Mouse (Mus musculus) liver, adult 2 months (tissue): ENCODE data around the gene Calcoco2. TPM values are rescaled to one million over a fixed set of nuclear protein-coding genes. Genes with fewer than 3 reads are reported as not detected.
"Not testable (repeated sequence)": the region's sequence is repeated elsewhere in the genome, so short reads cannot be mapped to it uniquely, and the experiment has no call there.

ENCODE experiments used
- DNase-seq: peaks from one replicate; pipeline ENCODE4 v3.0.0-alpha.2; 2011; ENCODE audit warnings: low read depth, low spot score; ENCODE audit errors: extremely low read depth
- H3K27ac ChIP-seq: fragments of 200-500 bp; replicated peaks from 2 replicates; pipeline ENCODE4 v1.5.1; 2012; ENCODE audit warnings: low read depth, mild to moderate bottlenecking, control low read depth, inconsistent platforms, low read length; ENCODE audit not compliant: insufficient read depth
- H3K27me3 ChIP-seq: fragments of 200-500 bp; 2 replicates; pipeline ENCODE4 v1.6.1; 2012; ENCODE audit warnings: mild to moderate bottlenecking, moderate library complexity, low read length, inconsistent platforms; ENCODE audit not compliant: control insufficient read depth, insufficient read depth
- H3K36me3 ChIP-seq: fragments of 200-500 bp; 2 replicates; pipeline ENCODE4 v1.6.1; 2012; ENCODE audit warnings: low read length, inconsistent platforms; ENCODE audit not compliant: control insufficient read depth, insufficient read depth
- H3K4me1 ChIP-seq: fragments of 200-500 bp; 2 replicates; pipeline ENCODE4 v1.6.1; 2011; ENCODE audit warnings: low read length; ENCODE audit not compliant: control insufficient read depth, insufficient read depth
- H3K4me3 ChIP-seq: fragments of 200-500 bp; 2 replicates; pipeline ENCODE4 v1.5.1; 2011; ENCODE audit warnings: low read depth, mild to moderate bottlenecking, control low read depth, low read length, moderate library complexity; ENCODE audit not compliant: insufficient read depth
- H3K79me2 ChIP-seq: fragments of 200-500 bp; 2 replicates; pipeline ENCODE4 v1.6.1; 2012; ENCODE audit warnings: inconsistent platforms, mild to moderate bottlenecking, low read length, moderate library complexity; ENCODE audit not compliant: control insufficient read depth, insufficient read depth
- H3K9ac ChIP-seq: fragments of 200-500 bp; 2 replicates; pipeline ENCODE4 v1.6.1; 2012; ENCODE audit warnings: low read depth, mild to moderate bottlenecking, control low read depth, inconsistent platforms, low read length
- CTCF ChIP-seq: fragments of 200-500 bp; IDR thresholded peaks from 2 replicates; pipeline ENCODE4 v1.5.1; 2011; ENCODE audit warnings: low read depth, low read length, control low read depth
- POLR2A ChIP-seq: fragments of 200-500 bp; IDR thresholded peaks from 2 replicates; pipeline ENCODE4 v1.6.1; 2011; ENCODE audit warnings: low read length, control low read depth; ENCODE audit not compliant: insufficient read depth; ENCODE audit errors: extremely low read depth
- WGBS: fragments of 180-500 bp; shearing (Covaris S2); methylation state at CpG from one replicate; pipeline ENCODE4 v1.1.7; 2018; 5-methylcytosine and 5-hydroxymethylcytosine counted together
- polyA plus RNA-seq: library from polyadenylated mRNA; depleted of rRNA; stranded (reverse); fragments of >200 nt; gene quantifications from 2 replicates; pipeline ENCODE4 v1.2.3, GENCODE M21; 2012
- total RNA-seq: library from RNA; depleted of rRNA; stranded (reverse); fragments of >200 nt; gene quantifications from 2 replicates; pipeline ENCODE4 v1.2.3, GENCODE M21; 2014

Calcoco2 gene
- total and polyA plus RNA-seq, 2 experiments: not detected

DNA sequence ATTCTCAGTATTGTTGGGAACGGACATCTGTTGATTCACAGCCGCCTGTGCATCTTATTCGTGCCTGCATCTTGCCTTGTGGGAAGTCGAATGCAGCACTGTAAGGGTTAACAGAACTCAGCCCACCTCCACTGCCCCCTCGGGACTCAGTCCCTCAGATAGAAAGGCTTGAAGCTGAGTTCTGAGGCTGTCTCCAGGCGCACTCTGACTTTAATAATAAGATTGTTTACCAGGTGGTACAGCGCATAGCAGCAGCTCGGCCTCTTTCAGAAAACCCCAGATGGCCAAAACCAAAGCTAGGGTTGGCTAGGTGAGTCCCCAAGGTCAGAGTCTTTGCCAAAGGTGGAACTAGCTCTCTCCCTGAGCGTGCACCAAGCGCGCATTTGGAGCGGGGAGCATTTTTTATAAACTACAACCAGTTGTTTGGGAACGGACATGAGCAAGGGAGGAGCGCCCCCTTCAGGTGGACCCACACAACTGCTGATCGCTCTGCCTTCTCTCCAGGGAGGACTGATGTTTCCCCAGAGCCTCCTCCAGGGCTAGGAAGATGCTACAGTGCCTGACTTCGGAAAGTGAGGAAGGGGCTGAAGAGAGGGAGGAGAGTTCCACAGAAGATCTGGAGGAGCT, 21.6 kb upstream of the Calcoco2 start, which contains the start of gene Ttll6:
TSS of gene Ttll6 (plus strand) at position 548 of the 627 bp plus-strand sequence.
- 27% methylated on average over 16 of the region's 16 CpGs for WGBS
- no peaks in the 10 kb centered on the region for H3K4me1 ChIP-seq
- H3K9ac ChIP-seq: no peak within 1 kb of the TSS
- peak; percentile 15 for DNase-seq
- no peaks in the 10 kb centered on the region for H3K36me3 ChIP-seq
- H3K27me3 ChIP-seq: peaks cover 4% of the 10 kb centered on the region; the same call in 1 of the 2 replicates
- no peak within 1 kb of the TSS for H3K27ac ChIP-seq
- H3K79me2 ChIP-seq: no peaks in the 10 kb centered on the region
- H3K4me3 ChIP-seq: no peak within 1 kb of the TSS
- TF ChIP-seq CTCF: peak; percentile 83
- no peak for TF ChIP-seq POLR2A

DNA sequence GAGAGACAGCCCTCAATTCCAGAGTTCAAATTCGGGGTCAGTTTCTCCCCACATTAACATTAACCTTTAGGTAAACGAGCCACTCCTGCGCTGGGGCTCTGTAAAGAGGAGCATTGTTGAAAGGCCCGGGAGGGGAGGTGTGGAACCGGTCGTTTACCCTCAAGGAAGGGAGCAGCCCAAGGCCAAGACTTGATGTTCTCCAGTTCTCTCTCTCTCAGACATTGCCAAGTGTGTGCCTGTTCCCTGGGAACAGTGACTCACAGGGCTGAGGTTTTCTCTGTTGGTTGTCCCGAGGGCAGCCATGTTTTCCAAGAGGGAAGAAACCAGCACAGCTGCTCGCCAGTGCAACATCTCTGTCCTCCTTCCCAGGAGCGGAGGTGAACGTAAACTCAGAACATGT, 18.8 kb upstream of the Calcoco2 start:
- peaks cover 4% of the 10 kb centered on the region; the same call in 1 of the 2 replicates for H3K27me3 ChIP-seq
- no peak overlapping the region for H3K4me3 ChIP-seq

DNA sequence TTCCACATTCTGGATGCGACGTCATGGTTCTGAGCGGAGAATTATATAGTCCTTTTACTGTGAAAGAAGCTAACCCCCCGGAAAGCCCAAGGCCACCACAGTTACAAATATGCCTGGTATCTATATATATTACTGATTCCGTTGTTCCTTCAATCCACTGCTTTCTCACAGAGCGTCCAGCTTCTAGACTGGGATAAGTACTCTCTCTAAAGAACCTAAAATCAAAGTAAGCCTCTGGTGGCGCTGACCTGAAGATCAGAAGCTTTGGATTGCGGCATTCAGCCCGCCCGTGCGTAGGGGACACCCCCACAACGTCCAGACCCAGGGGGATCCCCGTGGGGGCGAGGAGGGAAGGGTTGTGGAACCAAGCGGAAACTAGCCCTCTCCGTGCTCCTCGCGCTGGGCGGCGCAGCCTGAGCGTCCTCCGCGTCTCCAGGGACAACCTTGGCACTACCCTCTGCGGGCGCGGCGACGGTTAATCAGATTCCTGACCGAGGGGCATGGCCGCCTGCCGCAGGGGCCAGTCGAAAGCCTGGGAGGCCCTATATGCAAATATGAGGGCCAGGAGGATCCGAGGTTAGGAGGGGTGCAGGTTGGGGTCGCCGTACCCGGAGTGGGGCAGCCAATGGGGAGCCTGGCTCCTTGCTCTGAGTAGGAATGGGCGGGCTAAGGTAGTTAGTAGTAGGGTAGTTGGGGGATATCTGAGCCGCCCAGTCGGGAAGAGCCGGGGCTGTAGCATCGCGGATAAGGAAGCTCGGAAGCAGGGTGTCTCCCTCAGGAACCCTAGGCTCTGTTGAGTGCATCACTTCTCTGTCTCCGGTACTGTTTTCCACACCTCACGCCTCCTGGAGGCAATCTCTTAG, 12.5 kb upstream of the Calcoco2 start:
- Histone ChIP-seq H3K36me3 (no peaks in the 10 kb centered on the region), H3K27me3 (peaks cover 4% of the 10 kb centered on the region), H3K4me1 (no peaks in the 10 kb centered on the region), H3K9ac (no peak overlapping the region), H3K79me2 (no peaks in the 10 kb centered on the region), H3K27ac (no peak overlapping the region), H3K4me3 (no peak overlapping the region)
- DNase-seq: no peak
- 6% methylated on average over 45 of the region's 45 CpGs for WGBS
- no peak for TF ChIP-seq CTCF
- no peak for TF ChIP-seq POLR2A

More for the DNA sequence above, 18.8 kb upstream of the Calcoco2 start:
- no peak for DNase-seq
- 50% methylated on average over 10 of the region's 10 CpGs for WGBS
- no peaks in the 10 kb centered on the region for H3K79me2 ChIP-seq
- H3K27ac ChIP-seq: no peak overlapping the region
- H3K4me1 ChIP-seq: no peaks in the 10 kb centered on the region
- TF ChIP-seq POLR2A (no peak), CTCF (no peak)
- no peak overlapping the region for H3K9ac ChIP-seq
- H3K36me3 ChIP-seq: no peaks in the 10 kb centered on the region

DNA sequence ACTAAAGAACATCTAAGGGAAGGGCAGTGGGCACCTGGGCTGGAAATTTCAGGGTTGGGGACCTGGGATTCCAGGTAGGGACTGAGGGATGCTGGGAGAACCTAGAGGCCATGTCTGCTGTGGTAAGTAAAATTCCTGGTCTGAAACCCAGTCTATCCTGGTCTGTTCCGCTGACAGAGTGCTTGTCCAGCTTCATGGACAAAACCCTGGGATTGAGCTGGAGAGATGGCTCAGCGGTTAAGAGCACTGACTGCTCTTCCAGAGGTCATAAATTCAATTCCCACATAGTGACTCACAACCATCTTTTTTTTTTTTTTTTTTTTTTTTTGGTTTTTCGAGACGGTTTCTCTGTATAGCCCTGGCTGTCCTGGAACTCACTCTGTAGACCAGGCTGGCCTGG, 11.0 kb upstream of the Calcoco2 start:
- not testable (repeated sequence) for H3K4me3 ChIP-seq, H3K36me3 ChIP-seq, H3K27ac ChIP-seq, H3K9ac ChIP-seq, H3K79me2 ChIP-seq, H3K27me3 ChIP-seq, DNase-seq, H3K4me1 ChIP-seq
- 75% methylated on average over 4 of the region's 4 CpGs for WGBS

DNA sequence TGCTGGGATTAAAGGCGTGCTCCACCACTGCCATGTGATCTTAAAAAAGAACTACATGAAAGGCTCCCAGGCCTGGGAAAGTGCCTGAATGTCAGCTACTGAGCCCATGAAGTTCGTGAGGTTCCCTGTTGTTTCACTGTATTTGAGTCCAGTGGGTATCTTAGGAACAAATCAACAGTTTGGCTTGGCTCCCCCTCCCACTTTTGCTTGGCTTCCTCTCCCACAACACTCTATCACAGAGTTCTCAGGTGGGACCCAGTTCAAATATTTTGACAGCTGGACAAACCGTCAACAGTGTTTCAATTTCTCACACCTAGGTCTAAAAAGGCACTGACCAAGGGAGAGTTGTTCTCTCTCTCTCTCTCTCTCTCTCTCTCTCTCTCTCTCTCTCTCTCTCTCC, 7.6 kb upstream of the Calcoco2 start:
- 70% methylated on average over 3 of the region's 3 CpGs for WGBS
- H3K27me3 ChIP-seq: peaks cover 3% of the 10 kb centered on the region
- H3K9ac ChIP-seq: no peak overlapping the region
- H3K79me2 ChIP-seq: no peaks in the 10 kb centered on the region
- no peak overlapping the region for H3K4me3 ChIP-seq
- H3K36me3 ChIP-seq: no peaks in the 10 kb centered on the region
- TF ChIP-seq CTCF (no peak), POLR2A (no peak)
- DNase-seq: no peak
- H3K4me1 ChIP-seq: no peaks in the 10 kb centered on the region
- no peak overlapping the region for H3K27ac ChIP-seq

DNA sequence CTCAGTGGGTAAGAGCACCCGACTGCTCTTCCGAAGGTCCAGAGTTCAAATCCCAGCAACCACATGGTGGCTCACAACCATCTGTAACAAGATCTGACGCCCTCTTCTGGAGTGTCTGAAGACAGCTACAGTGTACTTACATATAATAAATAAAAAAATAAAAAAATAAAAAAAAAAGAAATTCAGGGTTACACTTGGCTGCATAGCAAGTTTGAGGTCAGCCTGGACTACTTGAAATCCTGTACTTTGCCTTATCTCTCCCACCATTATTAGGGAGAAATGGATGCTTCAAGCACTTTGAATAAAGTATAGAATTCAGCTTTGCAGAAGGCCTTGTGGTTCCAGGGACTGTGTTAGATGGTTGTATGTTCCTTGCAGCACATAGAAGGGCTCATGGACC, 5.2 kb upstream of the Calcoco2 start:
- 88% methylated on average over 3 of the region's 3 CpGs for WGBS
- H3K27me3 ChIP-seq, H3K36me3 ChIP-seq, DNase-seq, H3K4me3 ChIP-seq, H3K4me1 ChIP-seq, H3K79me2 ChIP-seq, H3K9ac ChIP-seq, H3K27ac ChIP-seq: not testable (repeated sequence)
